Mouse (Mus musculus): ENCODE data around the gene Slc35b3. TPM values are rescaled to one million over a fixed set of nuclear protein-coding genes. Genes with fewer than 3 reads are reported as not detected.

Gene Slc35b3
- 14.1 and 20.6 TPM in 2 replicates for polyA plus RNA-seq (2012; rRNA removed)

DNA sequence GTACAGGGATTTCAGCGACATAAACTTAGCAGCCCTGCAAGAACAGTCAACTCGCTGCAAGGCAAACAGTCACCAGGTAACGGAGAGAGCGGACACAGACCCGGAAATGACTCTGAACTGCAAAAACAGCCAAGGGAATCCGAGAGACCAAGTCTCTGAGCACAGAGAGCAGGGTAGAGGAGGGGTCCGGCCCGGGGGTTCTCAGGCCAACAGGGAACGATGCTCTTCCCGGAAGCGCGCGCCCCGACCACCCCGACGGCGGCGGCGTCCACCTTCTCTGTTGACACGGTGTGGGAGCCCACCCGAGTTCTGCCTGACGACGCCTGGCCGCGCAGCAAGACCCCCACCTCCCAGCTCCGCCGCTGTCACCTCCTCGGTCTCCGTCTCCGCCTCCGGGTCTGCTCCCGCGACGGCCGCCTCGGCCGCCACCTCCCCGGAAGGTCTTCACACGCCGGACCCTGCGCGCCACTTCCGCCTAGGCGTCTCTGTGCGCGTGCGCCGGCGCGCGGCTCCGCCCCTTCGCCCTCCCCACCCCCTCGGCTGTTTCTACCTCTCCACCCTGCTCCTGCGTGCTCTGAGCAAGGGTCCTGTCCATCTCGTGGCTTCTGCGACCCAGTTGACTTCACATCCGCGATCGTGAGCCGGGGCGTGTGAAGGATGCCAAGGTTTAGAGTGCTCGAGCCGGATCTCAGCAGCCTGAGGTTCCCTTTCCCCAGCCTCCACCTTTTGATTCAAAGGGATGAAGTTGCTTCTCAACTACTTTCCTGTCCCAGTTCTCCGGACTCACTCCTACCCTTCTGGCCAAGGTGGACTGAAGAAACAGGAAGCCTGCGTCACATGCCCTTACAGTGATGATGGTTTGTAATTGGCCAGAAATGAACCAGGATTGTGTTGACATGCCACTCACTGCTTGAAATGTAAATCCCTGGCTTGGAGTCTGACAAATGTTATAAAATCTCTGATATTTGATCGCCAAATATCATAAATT lies at the start of gene Slc35b3:
TSS of gene Slc35b3 (minus strand) at position 813 of the 988 bp plus-strand sequence.
- Histone ChIP-seq H3K4me1 (ENCODE audit: control insufficient read depth, insufficient read depth, low read length) (peaks cover 13% of the 10 kb centered on the region), H3K4me3 (replicated peaks; ENCODE audit: extremely low read depth, low read depth, low read length) (peak within 1 kb of the TSS; percentile 72)
- DNase-seq = peak; percentile 81
- peak; percentile 84 for TF ChIP-seq POLR2A (IDR thresholded peaks at IDR 0.05; ENCODE audit: borderline replicate concordance, extremely low read depth, low read depth, low read length)
- TF ChIP-seq CTCF (IDR thresholded peaks at IDR 0.05; ENCODE audit: insufficient read depth, low read length) = no peak
- WGBS = 1% methylated on average over 66 of the region's 67 CpGs

DNA sequence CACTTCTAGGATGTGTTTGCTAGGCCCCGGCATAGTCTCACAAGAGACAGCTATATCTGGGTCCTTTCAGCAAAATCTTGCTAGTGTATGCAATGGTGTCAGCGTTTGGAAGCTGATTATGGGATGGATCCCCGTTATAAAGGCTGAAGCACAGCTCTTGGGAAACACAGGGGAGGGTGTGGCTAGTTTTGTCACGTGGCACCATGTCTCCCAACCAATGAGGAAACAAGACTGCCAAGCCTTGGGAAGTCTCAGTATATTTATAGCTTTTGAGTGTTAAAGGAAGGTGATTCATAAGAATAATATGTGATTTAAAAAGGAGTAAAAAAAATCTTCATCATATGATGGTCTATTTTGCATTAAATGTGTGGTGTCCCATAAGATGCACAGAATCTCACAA lies 49.6 kb upstream of the Slc35b3 start:
- Histone ChIP-seq H3K4me3 (replicated peaks; ENCODE audit: extremely low read depth, low read depth, low read length) (no peak overlapping the region), H3K4me1 (ENCODE audit: control insufficient read depth, insufficient read depth, low read length) (no peaks in the 10 kb centered on the region)
- WGBS = 60% methylated on average over 4 of the region's 4 CpGs
- no peak for TF ChIP-seq POLR2A (IDR thresholded peaks at IDR 0.05; ENCODE audit: borderline replicate concordance, extremely low read depth, low read depth, low read length)
- TF ChIP-seq CTCF (IDR thresholded peaks at IDR 0.05; ENCODE audit: insufficient read depth, low read length) = no peak
- DNase-seq = no peak

DNA sequence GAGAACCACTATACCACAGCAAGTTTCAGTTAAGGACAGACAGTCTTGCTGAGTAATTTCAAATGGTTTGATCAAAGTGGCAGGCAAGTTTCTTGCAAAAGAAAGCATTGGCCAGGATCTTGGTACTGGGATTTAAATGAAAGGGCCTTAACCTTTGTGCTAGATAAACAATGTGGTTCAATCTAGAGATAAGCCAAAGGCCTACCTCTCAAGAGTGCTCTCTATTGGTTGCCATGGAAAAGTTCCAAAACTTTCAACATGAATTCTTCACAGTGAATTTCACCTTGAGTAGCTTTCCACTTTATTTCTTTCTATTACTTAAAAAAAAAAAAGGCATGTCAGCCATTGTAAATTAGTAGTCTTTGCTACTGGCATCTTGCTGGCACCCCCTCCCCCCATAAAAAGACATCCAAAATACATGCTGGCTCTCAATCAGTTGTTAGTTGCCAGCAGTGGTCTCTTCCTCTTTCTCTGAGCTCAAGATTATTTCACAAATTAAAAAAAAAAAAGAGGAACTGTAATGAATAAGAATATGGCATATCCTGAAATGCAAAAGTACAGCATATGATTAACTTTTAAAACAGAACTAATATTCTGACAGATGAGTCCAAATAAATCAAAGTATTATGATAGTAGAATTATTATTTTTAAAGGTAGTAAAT lies 42.6 kb upstream of the Slc35b3 start:
- TF ChIP-seq POLR2A (IDR thresholded peaks at IDR 0.05; ENCODE audit: borderline replicate concordance, extremely low read depth, low read depth, low read length) (no peak), CTCF (IDR thresholded peaks at IDR 0.05; ENCODE audit: insufficient read depth, low read length) (no peak)
- Histone ChIP-seq H3K4me3 (replicated peaks; ENCODE audit: extremely low read depth, low read depth, low read length) (no peak overlapping the region), H3K4me1 (ENCODE audit: control insufficient read depth, insufficient read depth, low read length) (no peaks in the 10 kb centered on the region; the same call in 1 of the 2 replicates)
- no peak for DNase-seq

DNA sequence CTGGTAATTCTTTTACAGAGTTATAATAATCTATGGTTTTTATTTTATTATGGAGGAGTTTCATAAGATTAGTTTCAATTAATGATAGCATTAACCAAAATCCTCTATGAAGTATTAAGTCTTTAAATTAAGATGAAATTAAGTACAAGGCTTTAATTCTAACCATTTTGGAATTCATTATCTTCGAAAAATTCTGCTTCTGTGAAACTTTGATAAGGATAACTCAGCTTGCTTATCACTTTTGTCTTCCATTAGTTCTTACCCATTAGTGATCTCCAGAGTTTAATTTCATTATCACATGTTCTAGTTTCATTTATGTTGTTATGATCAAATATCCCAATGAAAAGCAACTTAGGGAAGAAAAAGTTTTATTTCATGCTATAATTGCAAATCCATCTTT lies 41.7 kb upstream of the Slc35b3 start:
- DNase-seq = no peak
- Histone ChIP-seq H3K4me1 (ENCODE audit: control insufficient read depth, insufficient read depth, low read length) (no peaks in the 10 kb centered on the region; the same call in 1 of the 2 replicates), H3K4me3 (replicated peaks; ENCODE audit: extremely low read depth, low read depth, low read length) (no peak overlapping the region)
- WGBS = 68% methylated on average over 1 of the region's 1 CpGs
- no peak for TF ChIP-seq POLR2A (IDR thresholded peaks at IDR 0.05; ENCODE audit: borderline replicate concordance, extremely low read depth, low read depth, low read length)
- no peak for TF ChIP-seq CTCF (IDR thresholded peaks at IDR 0.05; ENCODE audit: insufficient read depth, low read length)

DNA sequence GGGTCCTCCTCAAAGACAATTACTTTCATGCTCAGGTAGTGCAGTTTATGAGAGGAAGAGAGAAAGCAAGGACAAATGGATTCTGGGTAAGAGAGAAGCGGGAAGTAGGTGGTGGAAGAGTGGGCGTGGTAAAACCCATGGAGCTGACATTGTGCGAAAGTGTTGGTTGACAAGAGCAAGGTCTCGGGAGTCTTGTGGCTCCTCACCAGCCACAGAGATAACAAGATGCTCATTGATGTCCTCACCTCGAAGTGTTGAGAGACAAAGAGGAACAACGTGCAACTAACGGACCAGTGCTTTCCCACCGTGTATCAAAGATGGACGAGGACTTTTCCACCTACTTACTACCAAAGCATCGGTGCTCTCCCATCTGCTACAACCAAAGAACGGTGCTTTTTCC lies 40.8 kb upstream of the Slc35b3 start:
- TF ChIP-seq CTCF (IDR thresholded peaks at IDR 0.05; ENCODE audit: insufficient read depth, low read length) = no peak
- DNase-seq = no peak
- WGBS = 78% methylated on average over 11 of the region's 11 CpGs
- Histone ChIP-seq H3K4me3 (replicated peaks; ENCODE audit: extremely low read depth, low read depth, low read length) (no peak overlapping the region), H3K4me1 (ENCODE audit: control insufficient read depth, insufficient read depth, low read length) (no peaks in the 10 kb centered on the region; the same call in 1 of the 2 replicates)

DNA sequence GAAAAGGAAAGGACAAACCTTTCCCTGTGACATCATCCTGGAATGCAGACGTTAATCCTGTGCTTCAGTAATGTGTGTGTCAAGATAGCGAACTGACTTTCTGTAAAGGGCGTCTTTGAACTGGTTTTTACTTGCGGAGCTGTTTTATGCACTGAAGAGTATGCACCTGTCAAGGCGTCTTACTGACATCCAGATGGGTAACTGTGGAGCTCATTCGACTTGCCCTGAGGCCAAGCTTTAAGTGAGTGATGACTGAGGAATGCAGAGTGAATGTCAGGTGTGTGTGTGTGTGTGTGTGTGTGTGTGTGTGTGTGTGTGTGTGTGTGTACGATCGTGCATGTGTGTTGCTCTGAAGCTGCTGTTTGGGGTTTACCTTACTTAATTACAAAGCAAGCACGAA lies 38.3 kb upstream of the Slc35b3 start:
- H3K4me1 ChIP-seq (ENCODE audit: control insufficient read depth, insufficient read depth, low read length) = no peaks in the 10 kb centered on the region; the same call in 1 of the 2 replicates
- WGBS = 61% methylated on average over 9 of the region's 9 CpGs
- no peak for TF ChIP-seq CTCF (IDR thresholded peaks at IDR 0.05; ENCODE audit: insufficient read depth, low read length)
- no peak for DNase-seq
- H3K4me3 ChIP-seq (replicated peaks; ENCODE audit: extremely low read depth, low read depth, low read length) = no peak overlapping the region

DNA sequence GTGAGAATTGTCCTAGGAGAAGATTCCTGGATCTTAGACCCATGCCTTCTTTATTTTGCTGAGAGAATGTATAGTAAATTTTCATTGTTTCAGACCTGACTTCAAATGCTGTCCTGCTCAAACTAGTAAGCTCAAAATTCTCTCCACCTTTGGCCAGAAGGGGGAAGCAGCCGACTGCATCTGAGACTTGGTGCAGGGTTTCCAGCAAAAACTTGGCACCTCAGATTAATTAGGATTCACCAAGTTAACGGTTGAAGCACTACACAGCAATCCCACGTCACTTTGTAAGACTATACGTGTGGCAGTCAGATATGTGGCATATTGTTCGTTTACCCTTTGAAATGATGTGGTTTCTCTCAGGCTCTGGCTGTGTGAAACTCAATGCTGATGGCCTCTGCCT lies 31.9 kb upstream of the Slc35b3 start:
- no peaks in the 10 kb centered on the region for H3K4me1 ChIP-seq (ENCODE audit: control insufficient read depth, insufficient read depth, low read length)
- no peak for TF ChIP-seq POLR2A (IDR thresholded peaks at IDR 0.05; ENCODE audit: borderline replicate concordance, extremely low read depth, low read depth, low read length)
- peak; percentile 60 for TF ChIP-seq CTCF (IDR thresholded peaks at IDR 0.05; ENCODE audit: insufficient read depth, low read length)
- WGBS = 23% methylated on average over 5 of the region's 5 CpGs
- H3K4me3 ChIP-seq (replicated peaks; ENCODE audit: extremely low read depth, low read depth, low read length) = no peak overlapping the region
- peak; percentile 14 for DNase-seq

DNA sequence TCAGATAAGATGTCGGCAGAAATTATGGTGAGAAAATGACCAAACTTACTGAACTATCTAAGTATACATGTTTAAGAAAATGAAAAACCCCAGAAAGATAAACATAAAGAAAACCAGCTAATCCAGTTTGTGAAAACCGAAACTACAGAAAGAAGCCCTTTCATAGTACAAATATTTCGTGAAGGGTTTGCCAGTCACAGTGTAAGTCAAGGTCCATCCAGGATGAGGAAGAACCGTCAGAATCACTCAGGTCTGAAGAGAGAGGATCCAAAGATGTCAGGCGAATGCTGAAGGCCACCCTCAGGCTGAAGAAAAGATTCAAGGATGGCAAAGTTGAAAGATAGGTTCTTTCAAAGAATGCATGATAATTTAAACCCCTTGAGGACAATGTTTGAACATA lies 23.1 kb upstream of the Slc35b3 start:
- Histone ChIP-seq H3K4me1 (ENCODE audit: control insufficient read depth, insufficient read depth, low read length) (no peaks in the 10 kb centered on the region), H3K4me3 (replicated peaks; ENCODE audit: extremely low read depth, low read depth, low read length) (no peak overlapping the region)
- TF ChIP-seq CTCF (IDR thresholded peaks at IDR 0.05; ENCODE audit: insufficient read depth, low read length) (no peak), POLR2A (IDR thresholded peaks at IDR 0.05; ENCODE audit: borderline replicate concordance, extremely low read depth, low read depth, low read length) (no peak)
- no peak for DNase-seq
- 60% methylated on average over 5 of the region's 5 CpGs for WGBS

DNA sequence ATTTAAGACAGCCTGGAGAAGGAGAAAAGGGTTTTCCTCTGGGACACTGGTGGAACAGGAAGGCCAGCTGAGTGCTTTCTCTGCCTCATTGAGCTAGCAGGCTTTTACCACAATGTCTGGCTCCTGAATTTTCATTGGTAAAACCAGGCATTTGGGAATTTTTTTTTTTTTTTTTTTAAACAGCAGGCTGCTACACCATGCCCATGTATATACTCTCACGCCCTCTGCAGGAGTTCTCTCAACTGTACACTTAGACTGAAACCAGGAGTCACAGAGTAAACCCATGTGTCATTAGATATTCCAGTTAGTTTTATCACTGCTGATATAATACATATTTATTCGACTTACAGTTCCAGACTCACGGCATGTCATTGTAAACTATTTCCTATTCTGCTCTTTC lies 20.2 kb upstream of the Slc35b3 start:
- no peak for DNase-seq
- no peaks in the 10 kb centered on the region for H3K4me1 ChIP-seq (ENCODE audit: control insufficient read depth, insufficient read depth, low read length)
- 54% methylated on average over 3 of the region's 3 CpGs for WGBS
- TF ChIP-seq CTCF (IDR thresholded peaks at IDR 0.05; ENCODE audit: insufficient read depth, low read length) = no peak
- TF ChIP-seq POLR2A (IDR thresholded peaks at IDR 0.05; ENCODE audit: borderline replicate concordance, extremely low read depth, low read depth, low read length) = no peak
- no peak overlapping the region for H3K4me3 ChIP-seq (replicated peaks; ENCODE audit: extremely low read depth, low read depth, low read length)

All from lung, adult 2 months (tissue).